Mouse (Mus musculus) heart, embryonic 14.5 days (tissue): ENCODE results near the gene Zfp383. TPM values are rescaled to one million over a fixed set of nuclear protein-coding genes. Genes with fewer than 3 reads are reported as not detected.

Experiments
- ATAC-seq: fragments of 200-750 bp; cut with Nextera tagmentation; 2 replicates; pipeline ENCODE4 v1.8.0; 2017; ENCODE audit warnings: low read depth, moderate TSS enrichment; ENCODE audit not compliant: insufficient number of reproducible peaks, insufficient read depth, low FRiP score
- H3K27ac ChIP-seq, 2 experiments: fragments of 200-500 bp in 1 of 2; fragments of 300-500 bp in 1 of 2; sonication (generic) in 1 of 2; replicated peaks in 1 of 2; 2 replicates each; pipeline ENCODE4 v1.5.1; 2012 to 2014; ENCODE audit warnings: low read depth in 2 of 2, low read length in 2 of 2, control low read depth in 1 of 2, mild to moderate bottlenecking in 1 of 2, mixed read lengths in 1 of 2; ENCODE audit not compliant: control insufficient read depth in 1 of 2, insufficient read depth in 1 of 2
- H3K27me3 ChIP-seq: fragments of 300-500 bp; sonication (generic); 2 replicates; pipeline ENCODE4 v1.6.1; 2014; ENCODE audit warnings: mild to moderate bottlenecking, low read length, control low read depth; ENCODE audit not compliant: control insufficient read depth, insufficient read depth
- H3K36me3 ChIP-seq: fragments of 300-500 bp; sonication (generic); 2 replicates; pipeline ENCODE4 v1.6.1; 2014; ENCODE audit warnings: mild to moderate bottlenecking, control low read depth, low read length, mixed read lengths; ENCODE audit not compliant: control insufficient read depth, insufficient read depth
- H3K4me1 ChIP-seq, 2 experiments: fragments of 200-500 bp in 1 of 2; fragments of 300-500 bp in 1 of 2; sonication (generic) in 1 of 2; 2 replicates each; pipeline ENCODE4 v1.6.1; 2012 to 2014; ENCODE audit warnings: low read length in 2 of 2, control low read depth in 1 of 2, mixed read lengths in 1 of 2; ENCODE audit not compliant: control insufficient read depth in 2 of 2, insufficient read depth in 2 of 2
- H3K4me2 ChIP-seq: fragments of 300-500 bp; sonication (generic); 2 replicates; pipeline ENCODE4 v1.6.1; 2014; ENCODE audit warnings: mild to moderate bottlenecking, low read length
- H3K4me3 ChIP-seq, 2 experiments: fragments of 200-500 bp in 1 of 2; fragments of 300-500 bp in 1 of 2; sonication (generic) in 1 of 2; 2 replicates each; pipeline ENCODE4 v1.5.1; 2012 to 2014; ENCODE audit warnings: low read length in 2 of 2, mild to moderate bottlenecking in 2 of 2, control low read depth in 1 of 2, low read depth in 1 of 2, moderate library complexity in 1 of 2; ENCODE audit not compliant: control insufficient read depth in 1 of 2, insufficient read depth in 1 of 2
- H3K9ac ChIP-seq: fragments of 300-500 bp; sonication (generic); 2 replicates; pipeline ENCODE4 v1.6.1; 2014; ENCODE audit warnings: mild to moderate bottlenecking, low read length
- H3K9me3 ChIP-seq: fragments of 300-500 bp; sonication (generic); 2 replicates; pipeline ENCODE4 v1.6.1; 2016; ENCODE audit warnings: low read length, control low read depth; ENCODE audit not compliant: control insufficient read depth
- WGBS: fragments of 180-500 bp; shearing (Covaris S2); extraction: QIAGEN DNeasy Blood & Tissue Kit; methylation state at CpG from one replicate; pipeline ENCODE4 v1.1.7; 2014; 5-methylcytosine and 5-hydroxymethylcytosine counted together
- polyA plus RNA-seq: library from polyadenylated mRNA; unstranded; fragments of >200 nt; fragmentation: Nextera tagmentation; extraction: Ambion mirVana; gene quantifications from 2 replicates; pipeline ENCODE4 v1.2.1, GENCODE M21; 2014

Zfp383 gene
- polyA plus RNA-seq, 1 experiment from 2014 or later = 4.2 TPM

GRCm38 (mm10) chr7:29910252-29910651, 2.2 kb downstream of the Zfp383 start:
- H3K4me2 ChIP-seq = 0 out of 2 replicates have a peak overlapping the region, but pooled peaks have one; percentile 75

GRCm38 (mm10) chr7:29912172-29912571, 4.1 kb downstream of the Zfp383 start:
- 93% methylated on average over 13 of the region's 13 CpGs for whole genome bisulfite sequencing
- Histone ChIP-seq H3K9ac (no peak overlapping the region), H3K4me2 (no peak overlapping the region), H3K27me3 (no peaks in the 10 kb centered on the region), H3K27ac (no peak overlapping the region), H3K4me1 (peaks cover 0 to 15% of the 10 kb centered on the region in 2 experiments; a peak in 3 of 4 replicates), H3K36me3 (peaks cover 52% of the 10 kb centered on the region), H3K9me3 (peaks cover 15% of the 10 kb centered on the region), H3K4me3 (no peak overlapping the region)
- no peak for ATAC-seq

More at GRCm38 (mm10) chr7:29910252-29910651, 2.2 kb downstream of the Zfp383 start:
- ATAC-seq = no peak
- WGBS = 78% methylated on average over 2 of the region's 2 CpGs
- Histone ChIP-seq H3K27ac (no peak overlapping the region), H3K4me1 (peaks cover 0 to 15% of the 10 kb centered on the region in 2 experiments; a peak in 3 of 4 replicates), H3K4me3 (no peak overlapping the region), H3K27me3 (no peaks in the 10 kb centered on the region), H3K9me3 (peaks cover 8% of the 10 kb centered on the region), H3K36me3 (peaks cover 40% of the 10 kb centered on the region), H3K9ac (no peak overlapping the region)

- Histone ChIP-seq H3K36me3 (peaks cover 40% of the 10 kb centered on the region), H3K27ac (peak overlapping the region; percentile 74 to 82), H3K27me3 (no peaks in the 10 kb centered on the region), H3K4me1 (peaks cover 0 to 3% of the 10 kb centered on the region in 2 experiments; a peak in 3 of 4 replicates), H3K4me2 (peak overlapping the region; percentile 20; the same call in 1 of the 2 replicates), H3K9me3 (peaks cover 15% of the 10 kb centered on the region), H3K9ac (0 out of 2 replicates have a peak overlapping the region, but pooled peaks have one; percentile 9), H3K4me3 (no peak overlapping the region)
- 26% methylated on average over 6 of the region's 6 CpGs for WGBS
- ATAC-seq = no peak
These were observed 9.5 kb downstream of the Zfp383 start for GRCm38 (mm10) chr7:29917371-29918061.

GRCm38 (mm10) chr7:29918062-29918453, 10.0 kb downstream of the Zfp383 start:
- ATAC-seq = no peak
- H3K9ac ChIP-seq = 0 out of 2 replicates have a peak overlapping the region, but pooled peaks have one; percentile 9

GRCm38 (mm10) chr7:29921439-29922093, 13.5 kb downstream of the Zfp383 start:
- H3K27ac ChIP-seq = no peak overlapping the region
- no peak overlapping the region for H3K9ac ChIP-seq
- H3K4me3 ChIP-seq = no peak overlapping the region
- no peak overlapping the region for H3K4me2 ChIP-seq
- H3K36me3 ChIP-seq = 0 out of 2 replicates have a peak, but pooled peaks cover 4% of the 10 kb centered on the region
- H3K27me3 ChIP-seq = no peaks in the 10 kb centered on the region
- no peaks in the 10 kb centered on the region for H3K9me3 ChIP-seq
- peaks cover 0 to 3% of the 10 kb centered on the region in 2 experiments; a peak in 3 of 4 replicates for H3K4me1 ChIP-seq
- WGBS = 56% methylated on average over 6 of the region's 6 CpGs
- no peak for ATAC-seq

More at GRCm38 (mm10) chr7:29918062-29918453, 10.0 kb downstream of the Zfp383 start:
- H3K27ac ChIP-seq = peak overlapping the region; percentile 74 to 82
- no peaks in the 10 kb centered on the region for H3K27me3 ChIP-seq
- WGBS = 75% methylated on average over 4 of the region's 4 CpGs
- peaks cover 0 to 3% of the 10 kb centered on the region in 2 experiments; a peak in 3 of 4 replicates for H3K4me1 ChIP-seq
- H3K36me3 ChIP-seq = peaks cover 34% of the 10 kb centered on the region
- H3K9me3 ChIP-seq = peaks cover 15% of the 10 kb centered on the region
- H3K4me2 ChIP-seq = peak overlapping the region; percentile 20; the same call in 1 of the 2 replicates
- H3K4me3 ChIP-seq = no peak overlapping the region

GRCm38 (mm10) chr7:29922780-29923179, 14.8 kb downstream of the Zfp383 start:
- H3K4me3 ChIP-seq = no peak overlapping the region
- H3K27me3 ChIP-seq = no peaks in the 10 kb centered on the region
- ATAC-seq = no peak
- no peak overlapping the region for H3K27ac ChIP-seq
- no peak overlapping the region for H3K9ac ChIP-seq
- H3K4me1 ChIP-seq = peaks cover 0 to 3% of the 10 kb centered on the region in 2 experiments; a peak in 2 of 4 replicates
- no peak overlapping the region for H3K4me2 ChIP-seq
- no peaks in the 10 kb centered on the region for H3K36me3 ChIP-seq
- 86% methylated on average over 2 of the region's 2 CpGs for WGBS
- no peaks in the 10 kb centered on the region for H3K9me3 ChIP-seq

- peaks cover 67% of the 10 kb centered on the region for H3K36me3 ChIP-seq
These were observed 30.8 kb downstream of the Zfp383 start for GRCm38 (mm10) chr7:29938856-29939255.

More at GRCm38 (mm10) chr7:29938856-29939255, 30.8 kb downstream of the Zfp383 start:
- no peak overlapping the region for H3K4me2 ChIP-seq
- H3K9ac ChIP-seq = no peak overlapping the region
- H3K27ac ChIP-seq = no peak overlapping the region
- no peaks in the 10 kb centered on the region for H3K9me3 ChIP-seq
- peaks cover 2 to 9% of the 10 kb centered on the region in 2 experiments for H3K4me1 ChIP-seq
- no peaks in the 10 kb centered on the region for H3K27me3 ChIP-seq
- ATAC-seq = no peak
- WGBS = 87% methylated on average over 6 of the region's 6 CpGs
- H3K4me3 ChIP-seq = no peak overlapping the region
